Mouse (Mus musculus): ENCODE data around the gene Card19.

DNA sequence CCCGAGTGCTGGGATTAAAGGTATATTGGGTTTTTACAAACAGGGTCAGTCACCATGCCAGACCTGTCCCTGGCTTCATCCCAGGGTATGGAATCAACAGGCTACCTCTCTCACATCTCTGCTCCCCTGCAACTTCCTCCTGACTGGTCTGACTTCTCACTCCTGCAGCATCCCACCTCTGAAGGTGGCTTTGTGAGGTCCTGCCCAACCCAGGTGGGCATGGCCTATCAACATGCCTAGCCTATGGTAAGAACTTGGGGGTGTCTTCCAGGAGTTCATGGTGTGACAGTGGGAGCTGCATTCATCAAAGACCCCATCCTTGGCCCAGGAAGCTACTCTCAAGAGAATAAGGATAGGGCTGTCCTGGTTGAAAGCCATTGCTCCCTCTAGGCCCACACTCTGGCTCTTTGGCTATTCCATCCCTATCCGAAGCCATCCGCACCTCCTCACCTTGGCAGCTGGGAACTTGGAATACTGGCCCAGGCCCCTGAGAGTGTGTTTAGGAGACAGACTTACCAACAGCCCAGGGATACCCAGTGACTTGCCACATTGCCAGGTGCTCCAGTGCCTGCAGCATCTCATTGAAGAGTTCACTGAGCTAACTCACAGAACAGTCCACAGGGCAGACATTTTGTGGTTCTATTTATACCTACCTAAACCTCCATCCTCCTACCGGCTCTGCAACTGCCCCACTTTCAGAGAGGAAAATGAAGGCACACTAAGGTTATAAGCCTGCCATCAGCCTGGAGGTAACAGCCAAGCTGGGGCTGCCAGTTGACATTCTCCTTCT lies 2.9 kb downstream of the Card19 start:
- TF ChIP-seq POLR2AphosphoS5 (IDR thresholded peaks at IDR 0.05; ENCODE audit: borderline replicate concordance, low read depth, low read length) (no peak), E2F4 (IDR thresholded peaks at IDR 0.05; ENCODE audit: borderline replicate concordance, low read depth, low read length) (no peak)
